Mouse (Mus musculus) limb, embryonic 13.5 days (tissue): Measurements from ENCODE around the gene Dnase1l3. TPM values are rescaled to one million over a fixed set of nuclear protein-coding genes. Genes with fewer than 3 reads are reported as not detected.

Source experiments
- ATAC-seq: fragments of 200-750 bp; cut with Nextera tagmentation; 2 replicates; pipeline ENCODE4 v1.8.0; 2017; ENCODE audit warnings: low read depth, moderate number of reproducible peaks, moderate TSS enrichment; ENCODE audit not compliant: low FRiP score
- H3K27ac ChIP-seq: fragments of 300-500 bp; sonication (generic); 2 replicates; pipeline ENCODE4 v1.5.1; 2015; ENCODE audit warnings: inconsistent platforms, mild to moderate bottlenecking, moderate library complexity
- H3K27me3 ChIP-seq: fragments of 300-500 bp; sonication (generic); 2 replicates; pipeline ENCODE4 v1.6.1; 2015; ENCODE audit warnings: mild to moderate bottlenecking, inconsistent platforms
- H3K36me3 ChIP-seq: fragments of 300-500 bp; sonication (generic); 2 replicates; pipeline ENCODE4 v1.6.1; 2015; ENCODE audit warnings: inconsistent platforms, mild to moderate bottlenecking, moderate library complexity
- H3K4me1 ChIP-seq: fragments of 300-500 bp; sonication (generic); 2 replicates; pipeline ENCODE4 v1.6.1; 2015; ENCODE audit warnings: inconsistent platforms
- H3K4me2 ChIP-seq: fragments of 300-500 bp; sonication (generic); replicated peaks from 2 replicates; pipeline ENCODE4 v1.6.1; 2015; ENCODE audit warnings: inconsistent platforms, mild to moderate bottlenecking, moderate library complexity
- H3K4me3 ChIP-seq: fragments of 300-500 bp; sonication (generic); 2 replicates; pipeline ENCODE4 v1.5.1; 2015; ENCODE audit warnings: moderate library complexity, mild to moderate bottlenecking, inconsistent platforms
- H3K9ac ChIP-seq: fragments of 300-500 bp; sonication (generic); 2 replicates; pipeline ENCODE4 v1.6.1; 2015; ENCODE audit warnings: mild to moderate bottlenecking, inconsistent platforms
- H3K9me3 ChIP-seq: fragments of 300-500 bp; sonication (generic); 2 replicates; pipeline ENCODE4 v1.6.1; 2016; ENCODE audit warnings: inconsistent platforms
- WGBS: fragments of 180-500 bp; shearing (Covaris S2); methylation state at CpG from one replicate; pipeline ENCODE4 v1.1.7; 2015; 5-methylcytosine and 5-hydroxymethylcytosine counted together
- polyA plus RNA-seq: library from polyadenylated mRNA; unstranded; fragments of >200 nt; fragmentation: Nextera tagmentation; extraction: Ambion mirVana; gene quantifications from 2 replicates; pipeline ENCODE4 v1.2.1, GENCODE M21; 2015

Dnase1l3 gene
- polyA plus RNA-seq, 1 experiment from 2014 or later: 0.10 TPM

GRCm38 (mm10) chr14:7964219-7964889 lies 30.0 kb downstream of the Dnase1l3 start:
- no peaks in the 10 kb centered on the region for H3K27me3 ChIP-seq
- H3K9me3 ChIP-seq: no peaks in the 10 kb centered on the region
- WGBS: 53% methylated on average over 11 of the region's 11 CpGs
- H3K36me3 ChIP-seq: no peaks in the 10 kb centered on the region
- peaks cover 8% of the 10 kb centered on the region; the same call in 1 of the 2 replicates for H3K4me1 ChIP-seq
- no peak overlapping the region for H3K4me2 ChIP-seq
- no peak overlapping the region for H3K27ac ChIP-seq
- no peak overlapping the region for H3K4me3 ChIP-seq
- 0 out of 2 replicates have a peak, but pooled peaks have one; percentile 42 for ATAC-seq
- H3K9ac ChIP-seq: no peak overlapping the region

GRCm38 (mm10) chr14:7963160-7963559 lies 31.2 kb downstream of the Dnase1l3 start:
- Histone ChIP-seq H3K36me3 (no peaks in the 10 kb centered on the region), H3K9me3 (no peaks in the 10 kb centered on the region), H3K4me1 (peaks cover 9% of the 10 kb centered on the region; the same call in 1 of the 2 replicates), H3K4me2 (no peak overlapping the region), H3K4me3 (no peak overlapping the region), H3K9ac (no peak overlapping the region), H3K27me3 (no peaks in the 10 kb centered on the region), H3K27ac (no peak overlapping the region)
- WGBS: 58% methylated on average over 7 of the region's 7 CpGs
- ATAC-seq: no peak

GRCm38 (mm10) chr14:7962626-7963025 lies 31.7 kb downstream of the Dnase1l3 start:
- H3K9ac ChIP-seq: no peak overlapping the region
- H3K4me1 ChIP-seq: peaks cover 9% of the 10 kb centered on the region; the same call in 1 of the 2 replicates
- H3K36me3 ChIP-seq: no peaks in the 10 kb centered on the region
- no peak overlapping the region for H3K4me2 ChIP-seq
- no peak for ATAC-seq
- no peak overlapping the region for H3K27ac ChIP-seq
- no peaks in the 10 kb centered on the region for H3K9me3 ChIP-seq
- 84% methylated on average over 2 of the region's 2 CpGs for WGBS
- no peak overlapping the region for H3K4me3 ChIP-seq
- no peaks in the 10 kb centered on the region for H3K27me3 ChIP-seq

- Histone ChIP-seq H3K9ac (no peak overlapping the region), H3K36me3 (no peaks in the 10 kb centered on the region), H3K4me1 (peaks cover 14% of the 10 kb centered on the region; the same call in 1 of the 2 replicates), H3K9me3 (no peaks in the 10 kb centered on the region), H3K4me2 (no peak overlapping the region), H3K4me3 (no peak overlapping the region), H3K27ac (no peak overlapping the region), H3K27me3 (no peaks in the 10 kb centered on the region)
- no peak for ATAC-seq
- 72% methylated on average over 5 of the region's 5 CpGs for WGBS
Observed at GRCm38 (mm10) chr14:7961714-7962113, 32.7 kb downstream of the Dnase1l3 start.

GRCm38 (mm10) chr14:7960616-7961015 lies 33.8 kb downstream of the Dnase1l3 start:
- no peak overlapping the region for H3K4me2 ChIP-seq
- no peaks in the 10 kb centered on the region for H3K27me3 ChIP-seq
- 60% methylated on average over 11 of the region's 11 CpGs for WGBS
- H3K9me3 ChIP-seq: no peaks in the 10 kb centered on the region
- no peaks in the 10 kb centered on the region for H3K36me3 ChIP-seq
- peak; percentile 26; the same call in 1 of the 2 replicates for ATAC-seq
- H3K4me3 ChIP-seq: no peak overlapping the region
- H3K9ac ChIP-seq: no peak overlapping the region
- H3K27ac ChIP-seq: no peak overlapping the region
- H3K4me1 ChIP-seq: peaks cover 14% of the 10 kb centered on the region; the same call in 1 of the 2 replicates

GRCm38 (mm10) chr14:7957049-7957448 lies 37.3 kb downstream of the Dnase1l3 start, which contains the start of gene Gm45521:
Gene Gm45521, plus strand, starts transcription at chr14:7957288.
- 54% methylated on average over 9 of the region's 9 CpGs for WGBS
- ATAC-seq: no peak
- Histone ChIP-seq H3K27me3 (no peaks in the 10 kb centered on the region), H3K4me1 (peaks cover 41% of the 10 kb centered on the region), H3K4me2 (no peak within 1 kb of the TSS), H3K36me3 (peaks cover 3% of the 10 kb centered on the region; the same call in 1 of the 2 replicates), H3K27ac (no peak within 1 kb of the TSS), H3K9me3 (no peaks in the 10 kb centered on the region), H3K9ac (no peak within 1 kb of the TSS), H3K4me3 (no peak within 1 kb of the TSS)

GRCm38 (mm10) chr14:7956427-7956826 lies 37.9 kb downstream of the Dnase1l3 start:
- peaks cover 9% of the 10 kb centered on the region for H3K36me3 ChIP-seq
- no peak for ATAC-seq
- H3K27ac ChIP-seq: no peak overlapping the region
- H3K4me3 ChIP-seq: no peak overlapping the region
- H3K4me2 ChIP-seq: no peak overlapping the region
- no peak overlapping the region for H3K9ac ChIP-seq
- peaks cover 41% of the 10 kb centered on the region for H3K4me1 ChIP-seq
- 73% methylated on average over 10 of the region's 10 CpGs for WGBS
- H3K9me3 ChIP-seq: no peaks in the 10 kb centered on the region
- H3K27me3 ChIP-seq: no peaks in the 10 kb centered on the region

- peak overlapping the region; percentile 61; the same call in 1 of the 2 replicates for H3K27ac ChIP-seq
- H3K27me3 ChIP-seq: no peaks in the 10 kb centered on the region
- ATAC-seq: peak; percentile 21; the same call in 1 of the 2 replicates
- WGBS: 36% methylated on average over 6 of the region's 6 CpGs
- H3K9ac ChIP-seq: no peak overlapping the region
- H3K4me1 ChIP-seq: peaks cover 32% of the 10 kb centered on the region
- peaks cover 32% of the 10 kb centered on the region for H3K36me3 ChIP-seq
- H3K9me3 ChIP-seq: no peaks in the 10 kb centered on the region
- H3K4me3 ChIP-seq: no peak overlapping the region
- H3K4me2 ChIP-seq: no peak overlapping the region
Observed at GRCm38 (mm10) chr14:7954071-7954471, 40.3 kb downstream of the Dnase1l3 start.

GRCm38 (mm10) chr14:7952610-7953254 lies 41.6 kb downstream of the Dnase1l3 start:
- H3K27ac ChIP-seq: 0 out of 2 replicates have a peak overlapping the region, but pooled peaks have one; percentile 0

GRCm38 (mm10) chr14:7951234-7951633 lies 43.1 kb downstream of the Dnase1l3 start:
- Histone ChIP-seq H3K27me3 (no peaks in the 10 kb centered on the region), H3K4me3 (no peak overlapping the region), H3K4me1 (peaks cover 27% of the 10 kb centered on the region), H3K27ac (no peak overlapping the region), H3K9ac (no peak overlapping the region), H3K36me3 (peaks cover 57% of the 10 kb centered on the region), H3K4me2 (no peak overlapping the region), H3K9me3 (no peaks in the 10 kb centered on the region)
- 90% methylated on average over 9 of the region's 9 CpGs for WGBS
- no peak for ATAC-seq

More at GRCm38 (mm10) chr14:7952610-7953254, 41.6 kb downstream of the Dnase1l3 start:
- H3K4me3 ChIP-seq: no peak overlapping the region
- WGBS: 17% methylated on average over 12 of the region's 12 CpGs
- ATAC-seq: no peak
- H3K9me3 ChIP-seq: no peaks in the 10 kb centered on the region
- no peaks in the 10 kb centered on the region for H3K27me3 ChIP-seq
- H3K4me1 ChIP-seq: peaks cover 32% of the 10 kb centered on the region
- peaks cover 45% of the 10 kb centered on the region for H3K36me3 ChIP-seq
- no peak overlapping the region; the same call in 1 of the 2 replicates for H3K9ac ChIP-seq
- H3K4me2 ChIP-seq: no peak overlapping the region

- WGBS: 80% methylated on average over 5 of the region's 5 CpGs
- Histone ChIP-seq H3K4me2 (no peak overlapping the region), H3K4me3 (no peak overlapping the region)
Observed at GRCm38 (mm10) chr14:7945261-7945660, 49.1 kb downstream of the Dnase1l3 start.

GRCm38 (mm10) chr14:7944349-7945039 lies 49.9 kb downstream of the Dnase1l3 start:
- H3K4me3 ChIP-seq: no peak overlapping the region
- H3K9ac ChIP-seq: no peak overlapping the region
- no peaks in the 10 kb centered on the region for H3K9me3 ChIP-seq
- H3K4me2 ChIP-seq: no peak overlapping the region
- WGBS: 49% methylated on average over 8 of the region's 8 CpGs
- no peaks in the 10 kb centered on the region for H3K27me3 ChIP-seq
- peaks cover 50% of the 10 kb centered on the region for H3K4me1 ChIP-seq
- peaks cover 96% of the 10 kb centered on the region for H3K36me3 ChIP-seq
- H3K27ac ChIP-seq: peak overlapping the region; percentile 34; the same call in 1 of the 2 replicates
- no peak for ATAC-seq

More at GRCm38 (mm10) chr14:7945261-7945660, 49.1 kb downstream of the Dnase1l3 start:
- no peak for ATAC-seq
- H3K9ac ChIP-seq: no peak overlapping the region
- H3K27me3 ChIP-seq: no peaks in the 10 kb centered on the region
- peaks cover 43% of the 10 kb centered on the region for H3K4me1 ChIP-seq
- no peaks in the 10 kb centered on the region for H3K9me3 ChIP-seq
- no peak overlapping the region for H3K27ac ChIP-seq
- peaks cover 96% of the 10 kb centered on the region for H3K36me3 ChIP-seq
